Mouse (Mus musculus) neural tube, embryonic 11.5 days (tissue): ENCODE measurements at regions not wholly inside any gene's neighbourhood (a gene's known extent, or its start where the extent isn't known, plus 50 kb on each side); places are given as distances from the start of the nearest gene placed in this dataset.

Experiments used
- ATAC-seq: fragments of 200-750 bp; cut with Nextera tagmentation; 2 replicates; pipeline ENCODE4 v1.8.0; 2017; ENCODE audit warnings: moderate number of reproducible peaks, mild to moderate bottlenecking, moderate TSS enrichment, moderate library complexity; ENCODE audit not compliant: insufficient read depth, low FRiP score, low TSS enrichment
- DNase-seq: peaks from one replicate; pipeline ENCODE4 v3.0.0-alpha.2; 2015; ENCODE audit warnings: low spot score
- H3K27ac ChIP-seq: fragments of 300-500 bp; sonication (generic); 2 replicates; pipeline ENCODE4 v1.5.1; 2014; ENCODE audit warnings: low read depth, mild to moderate bottlenecking, low read length
- H3K27me3 ChIP-seq: fragments of 300-500 bp; sonication (generic); 2 replicates; pipeline ENCODE4 v1.6.1; 2014; ENCODE audit warnings: mild to moderate bottlenecking, low read length, mixed read lengths; ENCODE audit not compliant: control insufficient read depth, insufficient read depth
- H3K36me3 ChIP-seq: fragments of 300-500 bp; sonication (generic); 2 replicates; pipeline ENCODE4 v1.6.1; 2014; ENCODE audit warnings: mild to moderate bottlenecking, low read length, moderate library complexity, mixed read lengths; ENCODE audit not compliant: control insufficient read depth, insufficient read depth
- H3K4me1 ChIP-seq: fragments of 300-500 bp; sonication (generic); 2 replicates; pipeline ENCODE4 v1.6.1; 2014; ENCODE audit warnings: low read length, mixed read lengths; ENCODE audit not compliant: control insufficient read depth, insufficient read depth
- H3K4me2 ChIP-seq: fragments of 300-500 bp; sonication (generic); 2 replicates; pipeline ENCODE4 v1.6.1; 2014; ENCODE audit warnings: low read depth, mild to moderate bottlenecking, moderate library complexity
- H3K4me3 ChIP-seq: fragments of 300-500 bp; sonication (generic); 2 replicates; pipeline ENCODE4 v1.5.1; 2014; ENCODE audit warnings: low read depth, low read length
- H3K9ac ChIP-seq: fragments of 300-500 bp; sonication (generic); 2 replicates; pipeline ENCODE4 v1.6.1; 2014; ENCODE audit warnings: mild to moderate bottlenecking, low read length
- H3K9me3 ChIP-seq: fragments of 300-500 bp; sonication (generic); 2 replicates; pipeline ENCODE4 v1.6.1; 2016; ENCODE audit warnings: low read length; ENCODE audit not compliant: control insufficient read depth
- WGBS: fragments of 180-500 bp; shearing (Covaris S2); extraction: QIAGEN DNeasy Blood & Tissue Kit; methylation state at CpG from one replicate; pipeline ENCODE4 v1.1.7; 2014; 5-methylcytosine and 5-hydroxymethylcytosine counted together

DNA sequence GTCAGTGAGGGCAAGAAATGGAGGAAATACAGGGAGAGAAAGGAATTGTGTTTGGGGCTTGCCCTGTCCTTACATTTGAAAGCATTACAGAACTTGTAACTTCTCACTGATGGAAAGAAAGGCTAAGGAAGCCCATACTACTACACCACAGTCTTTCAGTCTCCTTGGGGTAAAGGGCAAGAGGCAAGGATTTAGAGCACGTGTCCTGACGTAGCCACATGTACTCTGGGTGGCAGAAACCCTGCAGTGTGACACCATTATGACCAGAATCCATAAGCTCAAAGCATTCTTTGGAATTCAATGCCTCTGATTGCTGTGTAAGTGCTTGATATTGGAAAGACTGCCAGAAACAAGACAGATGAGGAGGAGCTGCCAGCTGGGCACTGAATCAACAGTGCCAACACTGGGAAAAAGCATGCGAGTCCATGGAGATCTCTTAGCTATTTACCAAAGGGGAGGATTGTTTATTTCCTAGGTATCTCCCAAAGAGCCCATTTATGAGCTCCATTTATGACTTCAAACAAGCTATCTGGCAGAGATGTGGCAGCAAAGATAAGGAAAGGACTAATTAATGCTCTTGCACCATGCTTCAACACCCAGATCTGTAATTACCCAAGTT is 391.2 kb upstream of the Nt5c1b start:
- H3K27ac ChIP-seq: no peak overlapping the region
- H3K4me3 ChIP-seq: no peak overlapping the region
- WGBS: 63% methylated on average over 3 of the region's 3 CpGs
- no peak overlapping the region for H3K4me2 ChIP-seq
- ATAC-seq (no peak), DNase-seq (no peak)
- H3K9me3 ChIP-seq: no peaks in the 10 kb centered on the region
- H3K4me1 ChIP-seq: no peaks in the 10 kb centered on the region
- H3K9ac ChIP-seq: no peak overlapping the region
- no peaks in the 10 kb centered on the region for H3K27me3 ChIP-seq
- H3K36me3 ChIP-seq: no peaks in the 10 kb centered on the region

DNA sequence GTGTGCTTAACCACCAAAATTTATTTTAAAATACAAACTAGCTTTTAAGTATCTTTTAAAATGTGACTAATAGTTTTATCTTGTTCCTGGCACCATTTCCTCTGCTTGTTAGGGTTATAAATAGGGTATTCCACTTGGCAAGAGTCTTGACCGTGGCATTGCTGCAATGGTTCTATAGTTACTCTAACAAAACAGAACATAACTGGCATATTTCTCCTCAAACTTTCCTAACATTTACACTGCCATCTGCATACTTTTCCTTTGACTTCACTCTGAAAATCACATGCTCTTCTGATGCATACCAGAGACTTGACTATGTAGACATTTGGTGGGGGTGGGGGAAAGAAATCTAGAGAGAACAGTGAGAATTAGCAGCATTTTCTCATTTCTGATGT is 390.7 kb upstream of the Nt5c1b start:
- H3K9ac ChIP-seq: no peak overlapping the region

DNA sequence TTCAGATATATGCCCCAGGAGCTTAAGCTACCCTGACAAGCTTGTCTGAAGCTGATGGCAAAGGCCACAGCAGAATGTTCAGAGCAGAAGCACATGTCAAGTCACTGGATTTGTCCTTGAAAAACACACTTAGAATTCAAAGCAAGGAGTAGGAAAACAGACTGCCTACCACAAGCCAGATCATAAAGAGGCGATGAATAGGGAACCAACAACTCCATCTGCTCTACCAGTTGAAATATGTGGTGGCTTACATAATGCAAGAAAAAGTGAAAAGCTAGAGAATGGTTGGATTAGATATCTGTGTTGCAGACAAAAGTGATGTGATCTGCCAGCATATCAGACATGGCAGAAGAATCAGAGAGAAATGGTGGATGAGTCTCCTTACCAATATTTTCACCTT is 378.5 kb upstream of the Nt5c1b start:
- H3K9me3 ChIP-seq: no peaks in the 10 kb centered on the region
- WGBS: 92% methylated on average over 1 of the region's 1 CpGs
- no peak overlapping the region for H3K9ac ChIP-seq
- no peaks in the 10 kb centered on the region for H3K36me3 ChIP-seq
- no peak overlapping the region for H3K4me3 ChIP-seq
- ATAC-seq (no peak), DNase-seq (no peak)
- no peak overlapping the region for H3K27ac ChIP-seq
- H3K4me1 ChIP-seq: no peaks in the 10 kb centered on the region
- H3K27me3 ChIP-seq: no peaks in the 10 kb centered on the region
- H3K4me2 ChIP-seq: no peak overlapping the region

More for the DNA sequence above, 390.7 kb upstream of the Nt5c1b start:
- H3K9me3 ChIP-seq: no peaks in the 10 kb centered on the region
- H3K4me3 ChIP-seq: no peak overlapping the region
- no peak overlapping the region for H3K27ac ChIP-seq
- H3K4me2 ChIP-seq: no peak overlapping the region
- H3K27me3 ChIP-seq: no peaks in the 10 kb centered on the region
- H3K36me3 ChIP-seq: no peaks in the 10 kb centered on the region
- ATAC-seq (no peak), DNase-seq (no peak)
- H3K4me1 ChIP-seq: no peaks in the 10 kb centered on the region
- WGBS: 79% methylated on average over 1 of the region's 1 CpGs

DNA sequence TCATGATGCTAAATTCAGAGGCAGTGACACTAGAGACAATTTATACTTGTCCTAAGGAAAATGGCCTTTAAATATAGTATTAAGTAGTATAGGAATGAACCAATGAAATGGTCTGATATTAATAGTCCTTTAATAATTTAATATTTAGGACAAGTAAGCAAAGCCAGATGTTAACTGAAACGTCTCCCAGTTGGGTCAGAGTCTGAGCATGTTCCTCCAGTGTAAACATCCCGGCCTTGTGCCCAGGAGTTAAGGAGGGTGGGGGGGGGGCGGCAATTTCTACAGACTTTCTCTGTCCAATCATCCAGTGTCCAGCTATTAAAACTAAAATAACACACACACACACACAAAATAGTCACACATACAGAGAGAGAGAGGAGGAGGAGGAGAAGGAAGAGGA is 374.1 kb upstream of the Nt5c1b start:
- H3K36me3 ChIP-seq: no peaks in the 10 kb centered on the region
- no peak overlapping the region for H3K9ac ChIP-seq
- H3K27me3 ChIP-seq: no peaks in the 10 kb centered on the region
- no peaks in the 10 kb centered on the region for H3K9me3 ChIP-seq
- H3K27ac ChIP-seq: no peak overlapping the region
- 66% methylated on average over 3 of the region's 3 CpGs for WGBS
- no peaks in the 10 kb centered on the region for H3K4me1 ChIP-seq
- H3K4me2 ChIP-seq: no peak overlapping the region
- DNase-seq (no peak), ATAC-seq (no peak)
- H3K4me3 ChIP-seq: no peak overlapping the region

DNA sequence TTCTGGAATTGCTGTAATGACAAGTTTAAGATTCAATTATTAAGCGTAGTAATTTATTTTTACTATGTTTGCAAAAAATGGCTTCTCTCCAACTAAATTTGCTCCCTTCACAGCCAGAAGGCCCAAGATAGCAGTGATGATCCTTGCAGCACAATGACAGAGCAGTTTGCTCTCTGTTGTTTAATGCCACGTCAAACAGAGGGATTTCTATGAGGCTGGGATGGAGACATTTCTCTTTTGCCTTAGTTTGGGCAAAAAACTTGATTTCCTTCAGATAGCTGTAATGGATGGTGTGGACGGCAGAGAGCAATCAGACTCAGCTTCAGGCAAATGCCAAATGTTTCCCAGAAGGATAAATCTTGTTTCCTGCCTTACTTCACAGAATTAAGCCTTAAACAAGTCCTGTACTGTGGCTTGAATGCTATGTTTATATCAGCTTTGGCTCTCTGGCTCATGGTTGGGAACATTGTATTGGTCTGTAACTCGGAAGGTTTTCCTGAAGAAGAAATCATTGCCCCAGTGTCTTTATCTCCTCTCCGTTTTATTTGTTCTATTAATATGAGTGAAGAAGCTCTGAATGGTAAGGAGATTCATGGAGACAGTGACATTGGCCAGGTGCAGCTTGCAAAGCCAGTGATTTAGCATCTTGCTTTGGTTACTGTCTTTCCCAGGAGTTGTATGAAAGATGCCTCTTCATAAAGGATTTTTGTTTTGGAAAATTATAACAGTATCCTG is 373.2 kb upstream of the Nt5c1b start:
- Histone ChIP-seq H3K27ac (no peak overlapping the region), H3K4me3 (no peak overlapping the region)
- DNase-seq: no peak

DNA sequence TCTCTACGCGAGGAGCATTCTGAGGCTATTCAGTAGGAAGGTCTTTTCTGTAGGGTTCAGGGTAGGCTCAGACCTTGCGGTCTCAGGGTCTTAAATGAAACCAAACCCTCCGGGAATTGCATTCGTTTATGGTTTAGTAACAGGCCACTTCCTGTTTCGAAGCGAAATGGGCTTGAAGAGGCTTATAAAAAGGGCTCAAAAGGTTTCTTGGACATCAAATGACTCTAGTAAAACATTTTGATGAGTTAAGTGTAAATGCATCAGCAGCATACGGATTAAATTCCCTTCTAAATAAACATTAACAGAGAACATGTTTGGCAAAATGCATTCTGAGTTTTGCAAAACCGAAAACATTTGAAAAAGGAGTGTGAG is 372.6 kb upstream of the Nt5c1b start:
- ATAC-seq (no peak), DNase-seq (no peak)
- Histone ChIP-seq H3K9ac (no peak overlapping the region), H3K4me3 (no peak overlapping the region), H3K4me2 (no peak overlapping the region), H3K36me3 (no peaks in the 10 kb centered on the region), H3K4me1 (no peaks in the 10 kb centered on the region), H3K27me3 (no peaks in the 10 kb centered on the region), H3K27ac (no peak overlapping the region), H3K9me3 (no peaks in the 10 kb centered on the region)
- 75% methylated on average over 9 of the region's 9 CpGs for WGBS

More for the DNA sequence above, 373.2 kb upstream of the Nt5c1b start:
- Histone ChIP-seq H3K9me3 (no peaks in the 10 kb centered on the region), H3K9ac (no peak overlapping the region), H3K4me1 (no peaks in the 10 kb centered on the region), H3K36me3 (no peaks in the 10 kb centered on the region), H3K27me3 (no peaks in the 10 kb centered on the region), H3K4me2 (no peak overlapping the region)
- no peak for ATAC-seq
- WGBS: 81% methylated on average over 5 of the region's 5 CpGs

DNA sequence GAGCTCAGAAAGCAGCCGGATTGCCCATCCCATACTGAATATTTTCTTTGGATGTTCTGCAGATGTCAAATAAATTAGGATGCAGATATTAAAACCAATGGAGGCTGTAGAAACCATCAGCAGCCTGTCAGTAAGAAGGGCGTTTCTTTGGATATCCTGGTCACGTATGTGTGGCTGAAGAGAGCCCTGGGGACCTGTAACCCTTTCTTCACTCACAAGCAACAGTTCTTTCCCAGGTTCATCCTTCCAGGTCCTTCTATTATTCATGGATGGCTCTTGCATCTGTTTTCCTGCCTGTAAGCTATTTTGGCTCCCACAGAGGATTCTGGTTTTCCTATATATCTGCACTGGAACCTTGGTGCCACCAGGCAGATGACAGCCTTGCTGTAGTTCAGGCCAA is 372.2 kb upstream of the Nt5c1b start:
- Histone ChIP-seq H3K4me3 (no peak overlapping the region), H3K27me3 (no peaks in the 10 kb centered on the region), H3K36me3 (no peaks in the 10 kb centered on the region), H3K27ac (no peak overlapping the region), H3K9ac (no peak overlapping the region), H3K4me2 (no peak overlapping the region), H3K4me1 (no peaks in the 10 kb centered on the region), H3K9me3 (no peaks in the 10 kb centered on the region)
- no peak for DNase-seq
- ATAC-seq: no peak
- WGBS: 64% methylated on average over 3 of the region's 3 CpGs

DNA sequence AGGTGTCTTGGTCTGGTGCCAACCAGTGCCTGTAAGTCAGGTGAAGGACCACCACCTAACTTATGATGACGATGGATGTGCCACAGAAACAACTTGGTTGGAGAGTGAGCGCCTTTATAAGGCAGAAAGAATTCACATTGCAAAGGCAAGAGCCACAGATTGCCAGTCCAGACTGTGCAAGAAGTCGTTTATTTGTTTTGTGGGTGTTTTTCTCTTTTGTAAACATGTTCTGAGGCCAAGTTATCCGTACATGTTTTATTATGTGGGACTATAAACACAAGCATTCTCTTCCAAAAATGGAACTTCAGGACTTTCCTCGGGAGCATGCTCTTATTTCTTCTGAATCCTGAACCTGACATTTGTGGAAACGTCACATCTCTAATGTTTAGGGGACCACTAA is 369.8 kb upstream of the Nt5c1b start:
- ATAC-seq (no peak), DNase-seq (no peak)
- Histone ChIP-seq H3K9ac (no peak overlapping the region), H3K4me1 (no peaks in the 10 kb centered on the region), H3K27me3 (no peaks in the 10 kb centered on the region), H3K27ac (no peak overlapping the region), H3K9me3 (no peaks in the 10 kb centered on the region), H3K4me2 (no peak overlapping the region), H3K36me3 (no peaks in the 10 kb centered on the region), H3K4me3 (no peak overlapping the region)
- WGBS: 82% methylated on average over 6 of the region's 6 CpGs

DNA sequence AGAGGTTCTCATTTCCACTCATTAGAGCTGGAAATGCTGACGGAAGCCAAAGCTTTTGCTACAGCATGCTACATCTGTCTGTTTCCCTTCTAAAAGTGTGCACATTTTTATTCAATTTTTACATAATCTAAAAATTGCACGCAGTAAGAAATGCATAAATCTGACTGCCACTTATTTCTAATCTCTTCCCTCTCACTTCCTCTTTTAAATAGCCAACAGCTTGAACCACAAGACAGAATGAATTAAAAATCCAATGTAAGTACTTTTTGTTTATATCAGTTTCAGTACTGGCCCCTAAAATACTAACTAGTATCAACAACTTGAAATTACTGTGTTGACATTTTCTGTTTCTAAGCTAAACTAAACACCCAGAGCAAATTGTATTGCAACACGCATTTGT is 361.3 kb upstream of the Nt5c1b start:
- H3K4me1 ChIP-seq: no peaks in the 10 kb centered on the region
- ATAC-seq: no peak
- H3K27me3 ChIP-seq: no peaks in the 10 kb centered on the region
- no peak overlapping the region for H3K27ac ChIP-seq
- H3K4me2 ChIP-seq: no peak overlapping the region
- no peak overlapping the region for H3K4me3 ChIP-seq
- WGBS: 82% methylated on average over 3 of the region's 3 CpGs
- no peaks in the 10 kb centered on the region for H3K9me3 ChIP-seq
- H3K9ac ChIP-seq: no peak overlapping the region
- no peaks in the 10 kb centered on the region for H3K36me3 ChIP-seq
- DNase-seq: no peak
